Mouse (Mus musculus) yolk sac, embryonic 10.5 days (tissue): ENCODE results near the gene Fmo9.

Source experiments
- DNase-seq: peaks from one replicate; pipeline ENCODE4 v3.0.0-alpha.2; 2017; ENCODE audit warnings: low spot score

Fmo9 gene

DNA sequence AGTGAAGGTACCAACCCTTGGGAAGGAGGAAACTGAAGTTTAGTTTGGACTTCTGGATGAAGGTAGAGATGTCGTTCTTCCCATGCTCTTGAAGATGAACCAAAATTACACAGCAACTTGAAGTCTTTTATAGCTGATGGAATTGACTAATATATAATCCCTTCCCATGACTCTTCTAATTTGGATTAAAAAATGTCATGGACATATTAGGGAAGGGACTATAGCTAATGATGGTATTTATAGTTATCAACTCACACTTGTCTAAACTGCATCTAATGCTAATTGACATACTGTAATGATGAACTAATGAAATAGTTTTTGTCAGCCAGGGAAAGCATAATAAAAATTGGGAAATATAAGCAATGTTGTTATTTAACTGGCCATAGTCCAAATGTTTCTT lies at the start of gene Fmo9:
TSS of gene Fmo9 (minus strand) at position 101 of the 400 bp plus-strand sequence.
- DNase-seq: no peak

DNA sequence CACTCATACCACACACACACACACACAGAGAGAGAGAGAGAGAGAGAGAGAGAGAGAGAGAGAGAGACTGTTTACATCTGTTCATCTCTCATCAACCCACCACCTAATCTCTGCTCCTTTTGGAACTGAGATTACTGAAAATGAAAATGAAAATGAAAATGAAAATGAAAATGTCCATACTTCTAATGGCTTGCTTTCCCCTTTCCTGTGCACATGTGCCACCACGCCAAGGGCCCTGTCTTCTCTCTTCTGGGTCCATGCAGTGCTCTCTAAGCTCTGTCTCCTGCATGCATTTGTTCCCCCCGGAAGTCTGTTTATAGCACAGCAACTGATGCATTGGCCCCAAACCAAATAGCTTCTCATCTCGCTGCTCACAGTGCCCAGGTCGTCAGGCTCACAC lies 49.2 kb upstream of the Fmo9 start:
- DNase-seq: no peak

DNA sequence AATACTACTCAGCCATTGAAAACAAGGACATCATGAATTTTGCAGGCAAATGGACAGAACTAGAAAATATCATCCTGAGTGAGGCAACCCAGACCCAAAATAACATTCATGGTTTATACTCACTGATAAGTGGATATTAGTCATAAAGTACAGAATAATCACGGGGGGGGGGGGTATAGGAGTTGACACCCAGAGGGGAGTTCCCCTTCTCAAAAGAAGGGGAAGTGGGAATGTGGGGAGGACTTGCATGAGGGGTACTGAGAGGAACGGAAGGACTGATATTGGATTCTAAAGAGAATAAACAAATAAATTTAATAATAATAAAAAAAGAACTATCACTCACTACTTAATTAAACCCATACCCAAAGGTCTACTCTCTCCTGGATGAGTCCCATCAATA lies 48.6 kb upstream of the Fmo9 start:
- DNase-seq: no peak

DNA sequence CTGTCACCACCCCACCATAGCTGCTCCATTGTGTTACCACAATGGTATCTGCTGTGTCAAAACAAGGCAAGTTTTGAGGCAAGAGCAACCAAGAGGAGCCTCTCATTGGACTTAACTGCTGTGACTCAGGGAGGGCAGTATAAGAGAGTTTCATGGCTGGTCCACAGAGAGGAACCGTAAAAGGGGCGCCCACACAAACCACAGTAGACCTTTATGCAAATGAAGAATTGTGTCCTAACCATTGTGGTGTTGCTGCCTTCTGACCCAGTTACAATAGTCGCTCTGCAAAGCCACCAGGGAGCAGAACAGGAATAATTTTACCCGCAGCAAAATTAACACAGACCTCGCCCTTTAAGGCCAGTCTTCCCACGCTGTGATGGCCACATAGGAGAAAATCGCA lies 29.2 kb upstream of the Fmo9 start:
- no peak for DNase-seq

DNA sequence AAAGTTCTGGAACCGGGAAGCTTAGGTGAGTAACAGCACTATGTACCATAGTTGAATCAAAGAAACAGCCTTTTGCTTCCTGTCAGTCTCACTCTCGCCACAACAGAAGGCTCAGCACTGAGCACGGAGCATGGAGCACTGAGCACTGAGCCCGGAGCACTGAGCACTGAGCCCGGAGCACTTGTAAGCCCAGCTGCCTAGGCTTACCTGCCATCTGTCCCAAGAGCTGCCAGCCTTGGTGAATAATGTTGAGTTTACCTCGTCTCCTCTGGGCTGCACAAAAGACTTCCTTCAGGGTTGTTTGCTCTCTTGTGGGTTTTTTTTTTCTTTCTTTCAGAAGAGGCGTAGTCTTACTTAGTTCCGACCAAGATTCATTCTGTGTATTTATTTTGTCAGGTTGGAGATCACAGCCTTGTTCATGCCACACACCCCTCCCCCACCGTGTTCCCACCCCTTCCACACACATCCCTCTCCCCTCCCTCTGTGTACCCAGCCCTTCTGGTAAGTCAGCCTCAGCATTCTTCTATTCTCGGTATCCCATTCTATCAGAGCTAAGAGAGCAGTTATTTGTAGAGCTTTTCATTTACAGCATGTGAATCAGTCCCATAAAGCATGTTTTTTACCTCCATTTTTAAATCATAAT lies 20.7 kb upstream of the Fmo9 start:
- no peak for DNase-seq

DNA sequence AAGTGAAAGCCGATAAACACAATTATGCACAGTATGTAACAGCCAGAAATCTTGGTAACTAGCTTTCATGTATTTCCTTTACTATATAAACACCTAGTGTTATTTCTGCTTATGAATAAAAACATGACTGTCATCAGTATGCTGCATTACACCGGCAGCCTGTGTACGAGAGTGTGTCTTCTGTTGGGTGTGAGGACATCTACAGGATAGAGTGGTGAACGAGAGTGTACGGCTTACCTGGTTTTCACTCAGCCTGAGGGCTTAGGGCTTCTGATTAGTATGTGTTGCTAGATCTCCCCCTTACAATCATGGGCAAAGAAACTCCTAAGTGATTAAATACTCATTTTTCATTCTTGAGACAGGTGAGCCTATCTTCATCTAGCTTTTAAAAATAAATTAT lies 12.4 kb downstream of the Fmo9 start:
- no peak for DNase-seq

DNA sequence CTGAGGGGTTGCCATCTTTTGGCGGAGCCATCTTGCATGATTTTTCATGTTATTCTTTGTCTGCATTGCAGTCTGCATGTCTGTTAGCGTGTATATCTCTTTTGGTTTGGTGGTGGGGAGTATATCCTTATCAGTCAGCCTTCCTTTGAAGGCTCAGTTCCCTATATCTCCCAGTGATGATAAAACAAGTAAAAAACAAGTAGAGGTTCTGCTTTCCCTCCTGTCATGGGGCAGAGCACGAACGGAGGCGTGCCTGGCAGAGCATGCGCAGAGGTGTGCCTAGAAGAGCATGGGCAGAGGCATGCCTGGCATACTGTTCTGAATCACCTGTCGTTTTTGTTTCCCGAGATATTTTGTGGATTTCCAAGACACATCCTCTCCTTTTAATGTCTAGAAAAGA lies 20.8 kb downstream of the Fmo9 start:
- no peak for DNase-seq

DNA sequence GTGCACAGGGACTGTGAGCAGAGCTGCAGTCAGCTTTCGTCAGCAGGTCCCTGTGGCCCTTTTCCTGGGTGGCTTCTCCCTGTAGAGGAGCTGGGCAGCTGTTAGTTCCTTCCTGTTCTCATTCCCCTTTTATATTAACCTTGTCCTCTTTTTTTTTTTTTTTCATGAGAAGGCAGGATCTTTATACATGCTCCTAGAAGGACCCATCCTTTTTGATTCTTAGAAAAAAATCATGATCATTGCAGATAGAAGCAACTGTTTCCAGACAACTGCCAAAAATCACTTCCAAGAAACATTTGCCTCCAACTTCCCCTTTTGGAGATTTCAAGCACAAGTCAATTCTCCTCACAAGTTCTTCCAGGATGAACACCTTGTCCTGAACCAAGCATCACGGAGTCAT lies 34.1 kb downstream of the Fmo9 start, which contains the start of gene Gm4847:
TSS of gene Gm4847 (minus strand) at position 101 of the 400 bp plus-strand sequence.
- DNase-seq: no peak
